Mouse (Mus musculus) embryonic stem cell, embryonic (primary cell): Measurements from ENCODE around the gene Nav2.

ENCODE experiments used
- CTCF ChIA-PET, 4 experiments: fragments of 300-600 bp in 2 of 4; fragments of 350-600 bp in 2 of 4; sonication (Branson Sonifier 250); formaldehyde crosslinking; loops; one replicate each; lab custom pipeline; 2022; ENCODE audit warnings: inconsistent platforms in 2 of 4; lab: Charles Lee
- POLR2A ChIA-PET, 4 experiments: fragments of 300-600 bp in 2 of 4; fragments of 350-600 bp in 2 of 4; sonication (Branson Sonifier 250); formaldehyde crosslinking; loops; one replicate each; lab custom pipeline; 2022; ENCODE audit warnings: antibody characterized with exemption in 4 of 4, inconsistent platforms in 1 of 4; lab: Charles Lee

The Nav2 gene

DNA sequence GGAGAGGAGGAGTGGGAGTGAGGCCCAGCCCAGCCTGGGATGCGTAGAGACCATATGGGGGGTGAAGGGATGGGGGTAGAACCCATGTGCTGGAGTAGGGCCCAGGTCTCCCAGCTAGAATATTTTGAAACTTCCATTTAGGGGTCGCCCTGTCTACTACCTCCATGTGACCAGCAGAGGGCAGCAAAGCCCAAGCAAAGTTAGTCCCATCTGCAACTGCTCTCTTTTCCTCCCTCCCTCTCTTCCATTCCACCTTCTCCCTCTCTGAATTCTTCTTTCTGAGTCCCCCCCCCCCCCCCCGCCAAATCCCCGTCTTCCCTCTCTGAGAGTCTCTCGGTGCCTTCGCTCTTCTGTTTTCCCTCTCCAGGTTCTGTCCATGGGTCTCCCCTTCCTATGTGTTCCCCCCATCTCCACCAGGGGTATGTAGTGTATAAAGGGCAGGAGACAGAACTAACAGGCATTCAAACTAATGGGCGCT is 707.8 kb downstream of the Nav2 start:
- POLR2A ChIA-PET: interaction anchor here in 3 of 4 experiments (0.6 to 2.1 kb wide), 13 partner anchors 12 to 726 kb away, joined by 3 to 14 read pairs (median 4); partner anchors contain the start of gene Prmt3 (in 1 of the 3)
- CTCF ChIA-PET: interaction anchor here (0.6 to 5.8 kb wide), 143 partner anchors 8 to 1786 kb away, joined by 3 to 166 read pairs (median 4); partner anchors contain the start of genes Htatip2 (in 4 of the 4), Dbx1 (in 1 of the 4) and Nell1 (in 1 of the 4)

DNA sequence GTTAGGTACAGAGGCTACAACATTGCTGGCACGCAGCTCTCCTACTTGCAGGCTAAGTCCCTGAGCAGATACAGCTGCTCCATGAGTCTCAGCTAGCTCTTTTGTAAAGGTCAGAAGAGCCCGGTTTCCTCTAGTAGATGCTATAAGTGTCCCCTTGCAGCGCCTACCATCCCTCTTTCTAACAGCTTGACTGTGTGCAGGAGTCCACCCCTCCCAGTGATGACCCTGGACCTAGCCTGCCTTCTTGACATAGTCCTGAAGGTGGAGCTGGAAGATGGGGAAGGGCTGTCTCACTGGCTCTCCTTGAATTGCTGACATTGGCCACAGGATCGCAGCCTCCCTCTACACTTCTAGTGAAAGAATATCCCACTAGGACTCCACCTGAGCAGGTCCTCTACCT is 708.6 kb downstream of the Nav2 start:
- CTCF ChIA-PET: interaction anchor here (0.6 to 5.8 kb wide), 61 partner anchors 9 to 605 kb away, joined by 3 to 166 read pairs (median 5); partner anchors contain the start of gene Htatip2 (in 2 of the 4)
- POLR2A ChIA-PET: interaction anchor here in 1 of 4 experiments (0.7 to 2.1 kb wide), 7 partner anchors 11 to 370 kb away, joined by 3 to 14 read pairs (median 5); partner anchors contain the start of gene Prmt3

DNA sequence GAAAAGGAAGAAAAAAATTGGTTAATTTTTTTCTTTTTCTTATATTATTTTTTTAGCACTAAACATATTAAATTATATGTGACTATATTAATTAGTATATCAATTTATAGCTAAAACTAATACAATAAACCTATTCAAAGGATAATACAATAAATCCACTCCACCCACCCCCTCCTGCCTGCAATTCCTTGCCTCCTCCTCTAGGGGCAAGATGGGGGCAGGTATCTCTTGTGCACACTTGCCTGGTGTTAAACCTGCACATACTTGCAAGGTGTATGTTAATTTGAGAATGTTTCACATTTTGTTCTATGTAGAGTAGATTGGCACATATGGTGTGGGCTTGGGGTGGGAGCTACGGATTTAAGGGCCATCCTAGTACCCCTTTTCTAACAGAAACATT is 711.6 kb downstream of the Nav2 start:
- ChIA-PET POLR2A (interaction anchor here in 1 of 4 experiments (1.0 kb wide), 1 partner anchor 11 kb away, joined by 3 read pairs; no protein-coding TSS in a partner anchor), CTCF (interaction anchor here in 2 of 4 experiments (0.7 to 5.8 kb wide), 3 partner anchors 90 to 135 kb away, joined by 3 to 141 read pairs (median 4); partner anchors contain the start of gene Htatip2 (in 1 of the 2))

DNA sequence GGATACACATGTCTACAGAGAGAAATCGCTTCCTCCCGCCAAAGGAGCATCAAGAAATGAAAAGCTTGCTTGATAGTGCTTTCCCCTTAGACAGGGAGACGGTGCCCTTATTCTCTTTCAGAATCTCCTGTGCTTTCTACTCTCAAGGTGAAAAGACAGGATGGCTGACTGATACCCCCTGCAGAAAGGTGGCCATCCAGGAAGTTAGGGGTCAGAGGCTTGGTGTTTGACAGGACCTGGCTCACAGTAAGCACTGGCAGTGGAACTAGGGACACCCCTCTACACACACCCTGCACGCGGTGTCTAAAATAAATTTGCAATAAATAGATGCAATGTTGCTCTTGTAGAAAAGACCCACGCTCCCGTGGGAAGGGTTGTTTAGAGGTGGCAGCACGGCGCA is 723.4 kb downstream of the Nav2 start:
- ChIA-PET POLR2A (interaction anchor here in 1 of 4 experiments (1.2 kb wide), 1 partner anchor 12 kb away, joined by 3 read pairs; no protein-coding TSS in a partner anchor), CTCF (interaction anchor here in 2 of 4 experiments (0.7 to 2.6 kb wide), 3 partner anchors 15 to 133 kb away, joined by 3 to 6 read pairs (median 5); no protein-coding TSS in a partner anchor)

DNA sequence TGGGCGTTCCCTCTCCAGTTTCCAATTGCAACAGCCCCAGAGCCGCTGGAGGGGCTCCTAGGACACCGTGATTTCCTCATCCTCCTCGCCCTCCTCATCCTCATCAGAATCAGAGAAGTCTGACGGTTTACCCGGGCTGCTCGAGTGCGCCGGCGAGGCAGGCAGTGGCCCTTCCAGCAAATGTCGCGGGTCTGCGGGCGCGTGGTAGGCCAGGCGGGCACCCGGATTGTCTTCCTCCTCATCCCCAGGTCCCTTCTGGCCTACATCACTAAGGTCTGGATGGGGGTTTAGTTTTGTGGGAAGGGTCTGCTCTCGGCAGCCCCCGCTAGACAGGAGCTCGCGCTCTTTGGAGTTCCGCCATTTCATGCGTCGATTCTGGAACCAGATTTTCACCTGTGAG is 723.9 kb downstream of the Nav2 start:
- ChIA-PET POLR2A (interaction anchor here in 1 of 4 experiments (1.5 kb wide), 2 partner anchors 16 to 127 kb away, joined by 5 read pairs; partner anchors contain the start of gene Htatip2), CTCF (interaction anchor here in 2 of 4 experiments (0.7 to 2.6 kb wide), 5 partner anchors 15 to 133 kb away, joined by 3 to 6 read pairs (median 5); no protein-coding TSS in a partner anchor)

DNA sequence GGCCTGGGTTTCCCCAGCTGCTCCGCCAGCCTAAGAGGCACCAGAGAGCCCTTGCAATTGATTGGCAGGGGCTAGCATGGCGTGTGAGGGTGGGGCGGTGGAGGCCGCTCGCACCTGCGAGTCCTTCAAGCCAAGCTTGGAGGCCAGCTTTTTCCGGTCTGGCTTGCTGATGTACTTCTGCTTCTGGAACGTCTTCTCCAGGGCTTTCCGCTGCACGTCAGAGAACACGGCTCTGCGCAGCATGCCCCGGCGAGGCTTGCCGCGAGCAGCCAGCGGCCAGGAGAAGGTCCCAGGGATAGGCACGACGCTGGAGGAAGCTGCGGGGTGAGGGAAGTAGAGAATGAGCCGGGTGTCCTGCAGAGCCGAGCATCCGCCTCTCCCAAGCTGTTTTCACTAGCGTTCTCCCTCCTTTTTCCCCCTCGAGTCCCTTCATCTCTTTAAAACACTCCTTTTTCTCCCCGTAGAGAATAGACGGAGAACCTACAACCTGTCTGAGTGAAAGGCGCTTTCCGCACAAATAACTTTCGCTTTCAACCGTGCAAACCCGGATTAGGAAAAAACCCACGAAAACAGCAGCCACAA is 725.0 kb downstream of the Nav2 start:
- POLR2A ChIA-PET: interaction anchor here in 2 of 4 experiments (0.5 to 1.5 kb wide), 7 partner anchors 15 to 399 kb away, joined by 3 to 5 read pairs (median 4); partner anchors contain the start of gene Htatip2 (in 1 of the 2)
- CTCF ChIA-PET: interaction anchor here (0.5 to 2.6 kb wide), 10 partner anchors 15 to 165 kb away, joined by 3 to 6 read pairs (median 3); no protein-coding TSS in a partner anchor

DNA sequence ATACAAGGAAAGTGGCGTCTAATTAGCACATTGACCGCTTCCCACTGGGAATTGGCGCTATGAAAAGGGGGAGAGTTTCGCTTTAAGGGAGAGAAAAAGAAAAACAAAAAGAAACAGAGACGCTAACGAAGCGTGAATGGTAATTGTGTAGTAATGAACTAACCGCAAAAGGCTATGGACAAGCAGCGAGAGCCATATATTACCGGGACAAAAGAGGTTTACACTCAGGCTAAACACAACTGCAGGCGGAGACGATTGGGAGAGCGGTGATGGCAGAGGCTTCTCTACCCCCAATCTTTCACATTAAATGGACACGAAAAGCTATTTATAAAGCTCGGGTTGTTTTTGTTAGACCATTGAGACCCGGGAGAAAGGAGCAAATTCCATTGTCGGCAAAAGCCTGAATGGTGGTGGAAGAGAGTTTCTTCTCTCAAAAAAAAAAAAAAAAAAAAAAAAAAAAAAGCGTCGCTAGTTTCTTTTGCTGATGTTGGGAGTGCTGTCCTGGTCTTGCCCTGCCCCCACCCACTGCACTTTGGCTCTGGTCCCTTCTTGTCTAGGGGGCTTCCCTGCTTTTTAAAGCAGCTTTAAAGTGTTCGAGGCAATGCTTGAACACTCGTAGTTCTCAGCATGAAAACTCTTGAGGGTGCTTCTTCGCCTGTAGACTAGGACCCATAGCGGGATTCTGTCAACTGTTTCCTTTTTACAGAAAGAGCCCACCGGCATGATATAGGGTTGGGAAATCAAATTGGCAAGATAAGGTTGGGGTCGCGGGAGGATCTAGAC is 726.0 kb downstream of the Nav2 start:
- ChIA-PET POLR2A (interaction anchor here in 3 of 4 experiments (0.6 to 0.8 kb wide), 4 partner anchors 42 to 400 kb away, joined by 3 read pairs; no protein-coding TSS in a partner anchor), CTCF (interaction anchor here in 2 of 4 experiments (0.8 to 1.2 kb wide), 3 partner anchors 18 to 376 kb away, joined by 3 to 4 read pairs (median 3); no protein-coding TSS in a partner anchor)

DNA sequence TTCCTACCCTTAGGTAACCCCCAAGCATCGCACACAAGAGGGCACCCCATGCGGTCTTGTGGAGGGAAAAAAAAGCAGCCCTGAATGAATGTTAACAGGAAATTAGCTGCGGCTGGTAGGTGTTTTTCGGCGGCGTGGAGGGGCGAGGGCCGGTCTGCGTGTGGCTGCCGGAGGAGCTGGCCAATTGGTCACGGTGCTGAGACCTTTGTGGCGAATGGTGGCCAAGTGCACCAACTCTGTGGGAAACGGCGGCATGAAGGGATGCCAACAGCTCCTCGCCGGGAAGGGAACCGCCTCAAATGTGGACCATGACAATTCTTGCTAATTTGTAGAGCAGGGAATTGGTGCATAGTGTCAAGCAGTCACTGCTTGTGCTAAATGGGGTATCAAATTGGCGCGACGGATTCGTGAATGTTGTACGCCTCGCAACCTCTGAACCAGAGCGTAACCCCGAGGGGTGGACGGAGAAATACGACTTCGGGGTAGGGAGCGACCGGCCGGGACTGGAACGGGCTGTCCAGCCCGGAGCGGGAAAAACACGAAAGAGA is 726.6 kb downstream of the Nav2 start:
- ChIA-PET POLR2A (interaction anchor here in 2 of 4 experiments (0.6 to 0.8 kb wide), 2 partner anchors 41 to 110 kb away, joined by 3 read pairs; no protein-coding TSS in a partner anchor), CTCF (interaction anchor here in 2 of 4 experiments (0.6 to 1.2 kb wide), 4 partner anchors 19 to 377 kb away, joined by 3 to 4 read pairs (median 3); no protein-coding TSS in a partner anchor)

DNA sequence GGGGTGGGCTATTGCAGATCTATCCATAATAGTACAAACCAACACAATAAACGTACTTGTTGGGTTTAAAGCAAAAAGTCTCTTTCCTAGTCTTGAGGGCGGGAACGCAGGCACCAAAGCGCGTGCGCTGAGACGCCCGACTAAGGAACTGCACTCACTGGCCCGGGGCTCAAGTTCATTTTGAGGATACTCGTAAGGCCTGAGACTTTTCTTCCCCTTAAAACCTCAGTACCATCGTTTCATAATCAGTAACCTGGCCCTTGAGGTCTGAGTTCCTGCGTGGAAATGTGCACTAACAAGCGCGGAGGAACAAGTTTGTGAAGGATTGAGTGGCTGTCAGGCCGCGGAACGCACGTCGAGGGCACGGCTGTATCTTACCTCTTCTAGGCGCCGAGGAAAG is 727.5 kb downstream of the Nav2 start:
- CTCF ChIA-PET: interaction anchor here in 1 of 4 experiments (1.2 kb wide), 1 partner anchor 117 kb away, joined by 4 read pairs; no protein-coding TSS in a partner anchor
- POLR2A ChIA-PET: interaction anchor here in 1 of 4 experiments (1.6 kb wide), 1 partner anchor 127 kb away, joined by 4 read pairs; no protein-coding TSS in a partner anchor

DNA sequence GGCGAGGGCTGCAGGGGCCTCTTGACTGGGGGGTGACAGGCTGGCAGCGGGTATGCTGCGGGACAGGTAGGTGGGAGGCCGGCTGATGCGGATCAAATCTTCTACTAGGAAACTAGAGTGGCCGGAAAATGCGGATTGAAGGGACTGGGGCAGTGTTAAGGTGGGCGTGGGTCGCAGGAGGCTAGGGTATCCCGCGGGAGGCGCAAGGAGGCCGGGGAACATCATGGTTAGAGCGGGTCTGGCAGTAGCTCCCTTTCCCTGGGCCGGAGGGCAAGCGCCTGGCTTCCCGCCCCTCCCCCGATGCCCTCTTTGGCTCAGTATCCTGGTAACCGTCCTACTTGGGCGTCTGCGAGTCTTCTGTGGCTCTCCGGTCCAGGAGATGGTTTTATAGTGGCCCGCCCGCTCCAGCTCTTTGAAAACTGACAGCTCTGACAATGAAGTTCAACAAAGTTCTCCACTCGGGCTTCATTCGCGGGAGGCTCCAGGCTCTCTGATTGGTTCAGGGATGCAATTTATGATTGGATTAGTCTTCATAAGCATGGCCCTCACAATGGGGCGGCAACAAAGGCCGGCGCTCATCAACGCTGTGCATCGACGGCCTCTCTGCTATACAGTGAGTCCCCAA is 728.1 kb downstream of the Nav2 start, which contains the start of gene Dbx1:
Gene Dbx1 (minus strand): TSS at position 359 of the 625 bp plus-strand sequence.
- ChIA-PET POLR2A (interaction anchor here in 1 of 4 experiments (1.6 kb wide), 1 partner anchor 126 kb away, joined by 4 read pairs; no protein-coding TSS in a partner anchor), CTCF (interaction anchor here in 2 of 4 experiments (1.0 to 1.2 kb wide), 2 partner anchors 21 to 116 kb away, joined by 3 to 4 read pairs; no protein-coding TSS in a partner anchor)

DNA sequence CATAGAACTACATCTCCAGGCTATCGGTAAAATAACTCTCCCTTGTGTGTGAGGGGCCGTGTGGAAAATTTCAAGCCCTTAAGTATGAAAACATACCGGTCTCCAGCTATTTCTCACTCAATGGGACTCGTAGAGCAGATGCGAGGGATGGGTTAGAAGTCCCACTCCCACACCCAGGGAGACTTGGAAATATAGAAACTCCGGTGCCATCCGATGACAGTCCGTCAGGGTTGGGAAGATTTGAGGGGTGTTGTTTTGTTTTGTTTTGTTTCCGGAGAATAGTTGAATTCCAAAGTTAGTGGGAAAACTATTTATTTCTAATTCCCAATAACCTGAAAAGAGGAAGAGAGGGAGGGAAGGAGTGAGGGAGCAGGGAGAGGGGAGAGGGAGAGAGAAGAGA is 728.8 kb downstream of the Nav2 start:
- ChIA-PET CTCF (interaction anchor here in 2 of 4 experiments (0.9 to 1.2 kb wide), 3 partner anchors 21 to 116 kb away, joined by 3 to 4 read pairs (median 4); no protein-coding TSS in a partner anchor), POLR2A (interaction anchor here in 1 of 4 experiments (1.6 to 2.3 kb wide), 3 partner anchors 9 to 125 kb away, joined by 4 to 6 read pairs (median 5); partner anchors contain the start of gene Htatip2)

DNA sequence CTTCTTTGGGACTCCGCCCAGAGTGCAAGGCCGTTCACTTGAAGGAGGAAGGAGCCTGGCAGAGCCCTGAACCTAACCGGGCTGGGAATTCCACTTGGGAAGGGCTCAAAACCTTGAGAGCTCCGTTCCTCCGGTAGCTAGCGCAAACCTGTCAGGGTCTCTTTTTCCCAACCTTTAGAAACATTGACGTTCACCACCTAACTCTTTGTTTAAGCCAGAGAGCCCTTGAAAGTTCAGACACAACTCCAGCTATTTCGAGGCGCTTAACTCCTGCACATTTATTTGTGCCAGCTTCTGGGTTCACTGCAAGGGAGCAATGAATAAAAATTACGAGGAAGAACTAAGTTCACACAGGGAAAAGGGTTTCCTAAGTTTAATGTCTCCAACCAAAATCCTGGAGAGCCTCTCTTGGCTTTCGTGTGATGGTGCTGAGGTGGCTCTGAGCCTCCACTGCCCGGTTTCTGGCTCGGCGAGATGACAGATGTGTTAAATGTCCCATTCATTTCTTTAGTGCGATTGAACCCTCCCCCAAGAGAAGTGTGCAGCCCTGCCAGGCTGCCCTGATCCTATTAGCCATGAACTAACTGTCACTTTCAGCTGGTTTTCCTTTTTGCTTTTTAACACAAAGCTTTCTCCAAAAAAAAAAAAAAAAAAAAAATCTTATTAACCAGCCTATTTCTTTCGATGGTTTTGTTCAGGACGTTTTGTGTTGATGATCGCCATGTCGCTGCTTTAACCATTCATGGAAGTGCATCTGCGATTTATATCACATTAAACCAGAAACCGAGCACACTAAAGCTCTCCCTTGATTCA is 729.5 kb downstream of the Nav2 start:
- CTCF ChIA-PET: interaction anchor here in 3 of 4 experiments (0.6 to 1.5 kb wide), 6 partner anchors 11 to 152 kb away, joined by 3 to 7 read pairs (median 4); no protein-coding TSS in a partner anchor

DNA sequence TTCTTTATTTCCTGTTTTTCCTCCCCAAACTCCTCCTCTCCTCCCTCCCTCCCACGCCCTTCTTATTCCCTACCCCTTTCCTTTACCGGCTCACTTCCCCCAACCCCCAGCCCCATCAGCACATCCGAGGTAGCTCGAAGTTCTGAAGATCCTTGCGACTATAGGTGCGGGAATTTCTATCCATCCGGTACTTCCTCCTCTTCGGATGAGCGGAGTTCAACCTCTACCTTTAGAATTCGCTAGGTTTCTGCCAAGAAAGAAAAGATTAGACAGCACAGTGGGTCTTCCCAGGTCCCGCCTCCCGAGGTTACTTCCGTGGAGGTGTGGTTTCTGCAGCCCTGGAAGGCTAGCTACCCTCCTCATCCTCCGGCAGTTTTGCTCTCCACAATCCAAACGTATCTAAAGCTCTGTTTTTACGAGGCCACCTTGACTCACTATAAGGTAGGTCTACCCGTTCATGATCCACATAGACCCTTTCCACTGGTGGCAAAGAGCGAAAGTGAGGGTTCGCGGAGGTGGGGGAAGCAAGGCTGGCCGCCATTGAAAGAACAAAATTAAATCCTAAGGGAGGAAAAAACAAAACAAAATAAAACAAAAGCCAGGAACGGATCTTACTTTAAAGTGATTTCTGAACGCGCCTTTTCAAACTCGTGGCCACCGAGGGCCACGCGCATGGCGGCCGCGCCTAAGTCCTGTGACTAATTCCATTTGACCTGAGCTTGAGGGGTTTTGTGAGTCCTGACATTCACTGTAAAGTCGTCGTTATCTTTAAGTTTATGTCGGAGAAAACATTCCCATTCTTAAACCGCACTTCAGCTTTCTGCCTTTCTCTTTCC is 730.6 kb downstream of the Nav2 start:
- ChIA-PET CTCF (interaction anchor here (0.5 to 2.3 kb wide), 9 partner anchors 12 to 284 kb away, joined by 3 to 7 read pairs (median 4); no protein-coding TSS in a partner anchor), POLR2A (interaction anchor here in 2 of 4 experiments (0.6 to 2.3 kb wide), 9 partner anchors 10 to 119 kb away, joined by 3 to 6 read pairs (median 4); partner anchors contain the start of gene Htatip2 (in 1 of the 2))

More for the DNA sequence above, 729.5 kb downstream of the Nav2 start:
- POLR2A ChIA-PET: interaction anchor here (0.5 to 2.3 kb wide), 9 partner anchors 9 to 275 kb away, joined by 3 to 6 read pairs (median 4); partner anchors contain the start of gene Htatip2 (in 1 of the 4)
